Mouse (Mus musculus) midbrain, embryonic 10.5 days (tissue): Measurements from ENCODE around the gene Sec14l1. TPM values are rescaled to one million over a fixed set of nuclear protein-coding genes. Genes with fewer than 3 reads are reported as not detected.

ENCODE experiments used
- DNase-seq: peaks from one replicate; pipeline ENCODE4 v3.0.0-alpha.2; 2017; ENCODE audit warnings: low spot score
- H3K27ac ChIP-seq: fragments of 300-500 bp; sonication (generic); replicated peaks from 2 replicates; pipeline ENCODE4 v1.5.1; 2016; ENCODE audit warnings: mild to moderate bottlenecking
- H3K27me3 ChIP-seq: fragments of 300-500 bp; sonication (generic); 2 replicates; pipeline ENCODE4 v1.6.1; 2016; ENCODE audit warnings: low read depth, mild to moderate bottlenecking; ENCODE audit not compliant: poor library complexity, severe bottlenecking
- H3K36me3 ChIP-seq: fragments of 300-500 bp; sonication (generic); 2 replicates; pipeline ENCODE4 v1.6.1; 2016; ENCODE audit warnings: mild to moderate bottlenecking, moderate library complexity
- H3K4me1 ChIP-seq: fragments of 300-500 bp; sonication (generic); 2 replicates; pipeline ENCODE4 v1.6.1; 2016
- H3K4me3 ChIP-seq: fragments of 300-500 bp; sonication (generic); 2 replicates; pipeline ENCODE4 v1.5.1; 2016; ENCODE audit warnings: mild to moderate bottlenecking, moderate library complexity
- H3K9me3 ChIP-seq: fragments of 300-500 bp; sonication (generic); replicated peaks from 2 replicates; pipeline ENCODE4 v1.6.1; 2016; ENCODE audit warnings: mild to moderate bottlenecking
- WGBS: fragments of 180-500 bp; shearing (Covaris S2); methylation state at CpG from one replicate; pipeline ENCODE4 v1.1.7; 2016; 5-methylcytosine and 5-hydroxymethylcytosine counted together
- microRNA-seq: library from miRNA; unstranded; fragments of <30 nt; microRNA quantifications from one replicate; pipeline ENCODE4, GENCODE M21; 2017
- polyA plus RNA-seq: library from polyadenylated mRNA; unstranded; fragments of >200 nt; fragmentation: Nextera tagmentation; extraction: Ambion mirVana; gene quantifications from 2 replicates; pipeline ENCODE4 v1.2.1, GENCODE M21; 2016

Gene Sec14l1
- polyA plus RNA-seq, 1 experiment from 2014 or later = 49.9 TPM

GRCm38 (mm10) chr11:117195616-117196015, 80.6 kb downstream of the Sec14l1 start:
- Histone ChIP-seq H3K27me3 (peaks cover 48% of the 10 kb centered on the region), H3K4me1 (peaks cover 16% of the 10 kb centered on the region), H3K9me3 (no peaks in the 10 kb centered on the region), H3K4me3 (no peak overlapping the region), H3K27ac (no peak overlapping the region), H3K36me3 (no peaks in the 10 kb centered on the region)
- DNase-seq = no peak
- 93% methylated on average over 6 of the region's 6 CpGs for WGBS

- Histone ChIP-seq H3K4me3 (no peak overlapping the region), H3K27me3 (peaks cover 59% of the 10 kb centered on the region), H3K4me1 (peaks cover 16% of the 10 kb centered on the region), H3K27ac (no peak overlapping the region), H3K36me3 (no peaks in the 10 kb centered on the region), H3K9me3 (no peaks in the 10 kb centered on the region)
- DNase-seq = no peak
- WGBS = 89% methylated on average over 7 of the region's 7 CpGs
Observed at GRCm38 (mm10) chr11:117196681-117197080, 81.7 kb downstream of the Sec14l1 start.

- 91% methylated on average over 5 of the region's 5 CpGs for WGBS
- peaks cover 73% of the 10 kb centered on the region for H3K27me3 ChIP-seq
- no peak overlapping the region for H3K4me3 ChIP-seq
Observed at GRCm38 (mm10) chr11:117198122-117198521, 83.2 kb downstream of the Sec14l1 start.

GRCm38 (mm10) chr11:117199282-117200175, 84.6 kb downstream of the Sec14l1 start, which contains the start of gene Sept9:
Gene Sept9 (plus strand): TSS chr11:117199661.
- Histone ChIP-seq H3K4me1 (peaks cover 20% of the 10 kb centered on the region), H3K27me3 (peaks cover 82% of the 10 kb centered on the region), H3K9me3 (no peaks in the 10 kb centered on the region), H3K4me3 (peak within 1 kb of the TSS; percentile 58), H3K36me3 (no peaks in the 10 kb centered on the region), H3K27ac (no peak within 1 kb of the TSS; the same call in 1 of the 2 replicates)
- peak; percentile 38 for DNase-seq
- under 1% methylated on average over 69 of the region's 70 CpGs for WGBS

More at GRCm38 (mm10) chr11:117198122-117198521, 83.2 kb downstream of the Sec14l1 start:
- DNase-seq = no peak
- Histone ChIP-seq H3K27ac (no peak overlapping the region), H3K9me3 (no peaks in the 10 kb centered on the region), H3K4me1 (peaks cover 22% of the 10 kb centered on the region), H3K36me3 (no peaks in the 10 kb centered on the region)

GRCm38 (mm10) chr11:117201846-117202245, 86.9 kb downstream of the Sec14l1 start:
- peaks cover 71% of the 10 kb centered on the region for H3K27me3 ChIP-seq
- 89% methylated on average over 12 of the region's 12 CpGs for WGBS
- no peaks in the 10 kb centered on the region for H3K9me3 ChIP-seq
- no peak overlapping the region for H3K4me3 ChIP-seq
- no peak overlapping the region for H3K27ac ChIP-seq
- H3K4me1 ChIP-seq = peaks cover 28% of the 10 kb centered on the region
- H3K36me3 ChIP-seq = no peaks in the 10 kb centered on the region
- DNase-seq = no peak

GRCm38 (mm10) chr11:117204606-117205005, 89.6 kb downstream of the Sec14l1 start:
- no peak for DNase-seq
- Histone ChIP-seq H3K9me3 (no peaks in the 10 kb centered on the region), H3K27ac (no peak overlapping the region), H3K4me3 (no peak overlapping the region), H3K27me3 (peaks cover 44% of the 10 kb centered on the region), H3K36me3 (no peaks in the 10 kb centered on the region), H3K4me1 (peaks cover 36% of the 10 kb centered on the region)
- 87% methylated on average over 8 of the region's 8 CpGs for WGBS

GRCm38 (mm10) chr11:117205042-117205441, 90.1 kb downstream of the Sec14l1 start:
- 87% methylated on average over 6 of the region's 6 CpGs for WGBS
- H3K27ac ChIP-seq = no peak overlapping the region
- H3K4me3 ChIP-seq = no peak overlapping the region
- H3K4me1 ChIP-seq = peaks cover 32% of the 10 kb centered on the region
- H3K36me3 ChIP-seq = no peaks in the 10 kb centered on the region
- peaks cover 40% of the 10 kb centered on the region for H3K27me3 ChIP-seq
- DNase-seq = no peak
- no peaks in the 10 kb centered on the region for H3K9me3 ChIP-seq

GRCm38 (mm10) chr11:117205447-117205846, 90.5 kb downstream of the Sec14l1 start:
- Histone ChIP-seq H3K9me3 (no peaks in the 10 kb centered on the region), H3K27ac (no peak overlapping the region), H3K27me3 (peaks cover 35% of the 10 kb centered on the region), H3K4me1 (peaks cover 29% of the 10 kb centered on the region), H3K36me3 (no peaks in the 10 kb centered on the region), H3K4me3 (no peak overlapping the region)
- 87% methylated on average over 9 of the region's 9 CpGs for WGBS
- DNase-seq = no peak

GRCm38 (mm10) chr11:117207436-117207835, 92.5 kb downstream of the Sec14l1 start:
- no peak overlapping the region for H3K4me3 ChIP-seq
- H3K4me1 ChIP-seq = peaks cover 24% of the 10 kb centered on the region
- no peaks in the 10 kb centered on the region for H3K9me3 ChIP-seq
- peaks cover 16% of the 10 kb centered on the region for H3K27me3 ChIP-seq
- 67% methylated on average over 5 of the region's 5 CpGs for WGBS
- no peak for DNase-seq
- H3K27ac ChIP-seq = no peak overlapping the region
- no peaks in the 10 kb centered on the region for H3K36me3 ChIP-seq

GRCm38 (mm10) chr11:117208151-117208673, 93.2 kb downstream of the Sec14l1 start:
- H3K27ac ChIP-seq = no peak overlapping the region; the same call in 1 of the 2 replicates
- DNase-seq = no peak
- H3K9me3 ChIP-seq = no peaks in the 10 kb centered on the region
- no peak overlapping the region for H3K4me3 ChIP-seq
- WGBS = 88% methylated on average over 8 of the region's 8 CpGs
- peaks cover 8% of the 10 kb centered on the region for H3K27me3 ChIP-seq
- peaks cover 22% of the 10 kb centered on the region for H3K4me1 ChIP-seq
- H3K36me3 ChIP-seq = no peaks in the 10 kb centered on the region

Small RNA genes within 50 kb of the gene (microRNA-seq; reads per million reads assigned to microRNA genes)
- gene Gm24323 = not detected
- 1.2 reads per million for gene Mir6516

Other genes starting within 250 kb of the Sec14l1 start
- gene Mgat5b, start 196.3 kb upstream of the Sec14l1 start, polyA plus RNA-seq = 5.5 and 9.5 TPM in 2 replicates
- 186 and 195 TPM in 2 replicates for gene Sept9, start 84.5 kb downstream of the Sec14l1 start, polyA plus RNA-seq